Mouse (Mus musculus) intestine, postnatal 0 days (tissue): Measurements from ENCODE around the gene Btbd9. TPM values are rescaled to one million over a fixed set of nuclear protein-coding genes. Genes with fewer than 3 reads are reported as not detected.

Experiments
- ATAC-seq: fragments of 200-750 bp; cut with Nextera tagmentation; 2 replicates; pipeline ENCODE4 v1.8.0; 2017; ENCODE audit warnings: mild to moderate bottlenecking, moderate TSS enrichment, moderate library complexity
- H3K27ac ChIP-seq: fragments of 300-500 bp; sonication (generic); 2 replicates; pipeline ENCODE4 v1.5.1; 2014; ENCODE audit warnings: mild to moderate bottlenecking, low read depth, low read length, moderate library complexity
- H3K27me3 ChIP-seq: fragments of 300-500 bp; sonication (generic); replicated peaks from 2 replicates; pipeline ENCODE4 v1.6.1; 2014; ENCODE audit warnings: low read length, mixed read lengths; ENCODE audit not compliant: control insufficient read depth, insufficient read depth
- H3K36me3 ChIP-seq: fragments of 300-500 bp; sonication (generic); 2 replicates; pipeline ENCODE4 v1.6.1; 2014; ENCODE audit warnings: mild to moderate bottlenecking, moderate library complexity; ENCODE audit not compliant: control insufficient read depth, insufficient read depth
- H3K4me1 ChIP-seq: fragments of 300-500 bp; sonication (generic); replicated peaks from 2 replicates; pipeline ENCODE4 v1.6.1; 2014; ENCODE audit warnings: antibody characterized with exemption, low read length, mixed read lengths; ENCODE audit not compliant: control insufficient read depth, insufficient read depth
- H3K4me2 ChIP-seq: fragments of 300-500 bp; sonication (generic); replicated peaks from 2 replicates; pipeline ENCODE4 v1.6.1; 2014; ENCODE audit warnings: low read depth, mild to moderate bottlenecking, moderate library complexity
- H3K4me3 ChIP-seq: fragments of 300-500 bp; sonication (generic); 2 replicates; pipeline ENCODE4 v1.5.1; 2014; ENCODE audit warnings: low read depth, low read length
- H3K9ac ChIP-seq: fragments of 300-500 bp; sonication (generic); 2 replicates; pipeline ENCODE4 v1.6.1; 2014; ENCODE audit warnings: mild to moderate bottlenecking, low read depth, low read length
- H3K9me3 ChIP-seq: fragments of 300-500 bp; sonication (generic); 2 replicates; pipeline ENCODE4 v1.6.1; 2016; ENCODE audit warnings: mixed run types; ENCODE audit not compliant: control insufficient read depth
- CTCF ChIP-seq: sonication (generic); IDR thresholded peaks from 2 replicates; pipeline ENCODE4 v1.5.1; 2016; ENCODE audit warnings: low read depth, mild to moderate bottlenecking, control low read depth, antibody characterized with exemption, moderate library complexity
- WGBS: fragments of 180-500 bp; shearing (Covaris S2); extraction: QIAGEN DNeasy Blood & Tissue Kit; methylation state at CpG from one replicate; pipeline ENCODE4 v1.1.7; 2014; 5-methylcytosine and 5-hydroxymethylcytosine counted together
- polyA plus RNA-seq: library from polyadenylated mRNA; unstranded; fragments of >200 nt; fragmentation: Nextera tagmentation; extraction: Ambion mirVana; gene quantifications from 2 replicates; pipeline ENCODE4 v1.2.1, GENCODE M21; 2015

Btbd9 gene
- polyA plus RNA-seq, 1 experiment from 2014 or later, result 35.9 TPM

GRCm38 (mm10) chr17:30492191-30492590, 84.1 kb downstream of the Btbd9 start:
- H3K9me3 ChIP-seq, result no peaks in the 10 kb centered on the region
- H3K27ac ChIP-seq, result no peak overlapping the region
- H3K4me2 ChIP-seq, result no peak overlapping the region
- WGBS, result 95% methylated on average over 5 of the region's 5 CpGs
- H3K27me3 ChIP-seq, result no peaks in the 10 kb centered on the region
- no peak for ATAC-seq
- no peak overlapping the region for H3K4me3 ChIP-seq
- TF ChIP-seq CTCF, result no peak
- no peak overlapping the region for H3K9ac ChIP-seq
- H3K4me1 ChIP-seq, result no peaks in the 10 kb centered on the region
- no peaks in the 10 kb centered on the region for H3K36me3 ChIP-seq

DNA sequence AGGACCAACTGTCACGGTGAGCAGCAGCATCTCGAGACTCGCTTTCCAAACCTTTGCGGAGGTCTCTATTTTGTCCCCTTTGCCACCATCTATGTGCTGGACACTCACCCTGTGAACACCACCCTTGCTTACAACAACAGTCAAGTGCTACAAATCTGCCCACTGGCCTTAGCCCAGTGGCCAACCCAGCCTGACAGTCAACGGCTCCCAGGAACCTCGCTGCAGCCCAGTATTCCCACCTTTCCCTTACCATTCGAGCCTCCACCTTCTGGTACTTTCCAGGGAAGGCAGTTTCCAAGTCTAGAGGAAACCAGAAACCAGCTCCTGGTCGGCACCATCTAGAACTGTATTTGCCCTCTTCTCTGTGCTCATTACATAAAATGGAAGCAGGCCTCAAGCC, 84.7 kb downstream of the Btbd9 start:
- ATAC-seq, result no peak
- no peak overlapping the region for H3K4me2 ChIP-seq
- no peaks in the 10 kb centered on the region for H3K36me3 ChIP-seq
- TF ChIP-seq CTCF, result no peak
- no peak overlapping the region for H3K27ac ChIP-seq
- H3K27me3 ChIP-seq, result no peaks in the 10 kb centered on the region
- H3K4me1 ChIP-seq, result no peaks in the 10 kb centered on the region
- 94% methylated on average over 8 of the region's 8 CpGs for WGBS
- no peak overlapping the region for H3K9ac ChIP-seq
- no peak overlapping the region for H3K4me3 ChIP-seq
- H3K9me3 ChIP-seq, result no peaks in the 10 kb centered on the region

DNA sequence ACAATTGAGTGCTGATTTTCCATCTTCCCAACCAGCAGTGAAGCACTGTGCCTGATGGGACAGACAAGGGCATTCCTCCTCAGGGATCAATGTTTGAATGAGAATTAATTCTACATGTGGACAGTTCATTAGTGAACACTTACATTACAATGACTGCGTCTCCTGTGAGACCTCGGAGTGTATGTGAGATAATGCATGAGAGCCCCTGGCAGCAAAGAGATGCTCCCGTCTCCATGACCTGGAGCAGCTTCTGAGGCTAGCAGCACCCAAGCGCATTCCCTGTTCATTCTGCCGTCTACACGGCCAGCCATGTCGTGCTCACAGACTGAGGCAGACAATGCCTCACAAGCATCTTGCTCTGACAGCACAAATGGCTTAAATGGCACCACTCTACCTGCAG, 85.7 kb downstream of the Btbd9 start:
- no peak for TF ChIP-seq CTCF
- no peak overlapping the region for H3K4me2 ChIP-seq
- no peak overlapping the region for H3K9ac ChIP-seq
- H3K36me3 ChIP-seq, result no peaks in the 10 kb centered on the region
- ATAC-seq, result no peak
- no peaks in the 10 kb centered on the region for H3K27me3 ChIP-seq
- no peak overlapping the region for H3K27ac ChIP-seq
- H3K9me3 ChIP-seq, result no peaks in the 10 kb centered on the region
- no peak overlapping the region for H3K4me3 ChIP-seq
- no peaks in the 10 kb centered on the region for H3K4me1 ChIP-seq
- WGBS, result 95% methylated on average over 7 of the region's 7 CpGs

GRCm38 (mm10) chr17:30490086-30490485, 86.2 kb downstream of the Btbd9 start:
- ATAC-seq, result no peak
- Histone ChIP-seq H3K4me2 (no peak overlapping the region), H3K27me3 (no peaks in the 10 kb centered on the region), H3K4me1 (no peaks in the 10 kb centered on the region), H3K9me3 (no peaks in the 10 kb centered on the region), H3K9ac (no peak overlapping the region), H3K27ac (no peak overlapping the region), H3K4me3 (no peak overlapping the region), H3K36me3 (no peaks in the 10 kb centered on the region)
- TF ChIP-seq CTCF, result no peak
- 95% methylated on average over 5 of the region's 5 CpGs for WGBS

DNA sequence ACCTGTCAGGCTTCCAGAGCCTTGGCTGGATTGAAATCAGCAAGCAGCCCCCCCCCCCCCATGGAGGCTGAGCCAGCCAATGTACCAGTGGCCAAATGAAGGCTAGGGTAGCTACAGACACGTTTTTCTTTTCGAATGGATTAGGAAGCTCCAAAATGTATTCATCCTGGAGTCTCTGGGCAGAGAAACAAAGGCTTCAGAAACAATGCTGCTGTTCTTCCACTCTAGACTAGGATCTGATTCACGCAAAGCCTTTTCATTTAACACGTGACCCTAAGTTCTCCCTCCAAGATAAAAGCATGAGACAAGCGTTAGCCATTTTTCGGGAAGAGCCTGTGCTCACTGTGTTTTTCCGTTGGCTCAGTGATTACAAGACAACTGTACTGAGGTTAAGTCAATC, 86.7 kb downstream of the Btbd9 start:
- no peak overlapping the region for H3K9ac ChIP-seq
- no peak for TF ChIP-seq CTCF
- WGBS, result 90% methylated on average over 7 of the region's 7 CpGs

GRCm38 (mm10) chr17:30487695-30488094, 88.6 kb downstream of the Btbd9 start:
- no peak overlapping the region for H3K27ac ChIP-seq
- H3K9ac ChIP-seq, result no peak overlapping the region
- no peak for TF ChIP-seq CTCF
- H3K9me3 ChIP-seq, result no peaks in the 10 kb centered on the region
- H3K27me3 ChIP-seq, result no peaks in the 10 kb centered on the region
- H3K36me3 ChIP-seq, result no peaks in the 10 kb centered on the region
- no peak for ATAC-seq
- 75% methylated on average over 5 of the region's 5 CpGs for WGBS
- no peak overlapping the region for H3K4me2 ChIP-seq
- no peak overlapping the region for H3K4me3 ChIP-seq
- H3K4me1 ChIP-seq, result no peaks in the 10 kb centered on the region

More for the DNA sequence above, 86.7 kb downstream of the Btbd9 start:
- H3K4me3 ChIP-seq, result no peak overlapping the region
- H3K9me3 ChIP-seq, result no peaks in the 10 kb centered on the region
- H3K4me1 ChIP-seq, result no peaks in the 10 kb centered on the region
- H3K27ac ChIP-seq, result no peak overlapping the region
- no peaks in the 10 kb centered on the region for H3K27me3 ChIP-seq
- H3K4me2 ChIP-seq, result no peak overlapping the region
- ATAC-seq, result no peak
- H3K36me3 ChIP-seq, result no peaks in the 10 kb centered on the region
